Mouse (Mus musculus) CH12.LX (cell line): ENCODE results near the gene Filip1l. TPM values are rescaled to one million over a fixed set of nuclear protein-coding genes. Genes with fewer than 3 reads are reported as not detected.

Experiments used
- DNase-seq: peaks from one replicate; pipeline ENCODE4 v3.0.0-alpha.2; 2013; ENCODE audit errors: extremely low read depth
- H3K27ac ChIP-seq: 2 replicates; pipeline ENCODE4 v1.5.1; 2012; ENCODE audit warnings: low read depth, mild to moderate bottlenecking, control low read depth, moderate library complexity; ENCODE audit not compliant: insufficient read depth
- H3K27me3 ChIP-seq: replicated peaks from 2 replicates; pipeline ENCODE3; 2012; ENCODE audit warnings: inconsistent platforms
- H3K36me3 ChIP-seq, 2 experiments: replicated peaks in 1 of 2; 2 replicates each; pipeline versions ENCODE3 to v1.6.1; 2012; ENCODE audit warnings: inconsistent platforms in 1 of 2, low read length in 1 of 2, mild to moderate bottlenecking in 1 of 2, mixed read lengths in 1 of 2, moderate library complexity in 1 of 2; ENCODE audit not compliant: control insufficient read depth in 1 of 2, insufficient read depth in 1 of 2
- H3K4me1 ChIP-seq, 2 experiments: 2 replicates each; pipeline ENCODE4 v1.6.1; 2012; ENCODE audit warnings: inconsistent platforms in 1 of 2, moderate library complexity in 1 of 2; ENCODE audit not compliant: insufficient read depth in 2 of 2, control insufficient read depth in 1 of 2
- H3K4me2 ChIP-seq: 2 replicates; pipeline ENCODE4 v1.6.1; 2012; ENCODE audit warnings: low read depth, mild to moderate bottlenecking, control low read depth; ENCODE audit not compliant: poor library complexity, insufficient read depth, severe bottlenecking
- H3K4me3 ChIP-seq, 3 experiments: fragments of 150-350 bp in 1 of 3; sonication (generic) in 1 of 3; replicated peaks in 1 of 3; 2 replicates each; pipeline versions ENCODE3 to v1.5.1; 2011 to 2012; ENCODE audit warnings: low read depth in 2 of 3, low read length in 2 of 3, mild to moderate bottlenecking in 2 of 3, moderate library complexity in 2 of 3, control low read depth in 1 of 3, improper control_type of control experiment in 1 of 3, inconsistent platforms in 1 of 3, mixed read lengths in 1 of 3; ENCODE audit not compliant: poor library complexity in 1 of 3
- H3K79me2 ChIP-seq: replicated peaks from 2 replicates; pipeline ENCODE4 v1.6.1; 2012; ENCODE audit warnings: mild to moderate bottlenecking, moderate library complexity; ENCODE audit not compliant: control insufficient read depth, poor library complexity, insufficient read depth, severe bottlenecking; ENCODE audit errors: extremely low read depth
- H3K9ac ChIP-seq: 2 replicates; pipeline ENCODE4 v1.6.1; 2012; ENCODE audit warnings: low read depth, mild to moderate bottlenecking, control low read depth, moderate library complexity; ENCODE audit not compliant: insufficient read depth
- H3K9me3 ChIP-seq: replicated peaks from 2 replicates; pipeline ENCODE3; 2012; ENCODE audit warnings: low read length, inconsistent platforms, mixed read lengths
- CHD1 ChIP-seq: IDR thresholded peaks from 2 replicates; pipeline ENCODE4 v1.6.1; 2012; ENCODE audit warnings: low read depth, low read length, improper control_type of control experiment, inconsistent platforms
- CHD2 ChIP-seq: IDR thresholded peaks from 2 replicates; pipeline ENCODE4 v1.6.1; 2011; ENCODE audit warnings: low read length, improper control_type of control experiment
- CTCF ChIP-seq, 2 experiments: IDR thresholded peaks in 1 of 2; conservative IDR thresholded peaks in 1 of 2; 2 replicates each; pipeline ENCODE4 v1.5.1; 2011 to 2012; ENCODE audit warnings: low read depth in 2 of 2, low read length in 2 of 2, improper control_type of control experiment in 1 of 2, inconsistent platforms in 1 of 2, mild to moderate bottlenecking in 1 of 2, moderate library complexity in 1 of 2
- ELF1 ChIP-seq: IDR thresholded peaks from 2 replicates; pipeline ENCODE4 v1.6.1; 2014; ENCODE audit warnings: low read depth, mild to moderate bottlenecking, inconsistent platforms, low read length, improper control_type of control experiment
- EP300 ChIP-seq: IDR thresholded peaks from 2 replicates; pipeline ENCODE4 v1.6.1; 2011; ENCODE audit warnings: low read length, improper control_type of control experiment
- HCFC1 ChIP-seq: IDR thresholded peaks from 2 replicates; pipeline ENCODE4 v1.6.1; 2012; ENCODE audit warnings: low read depth, mild to moderate bottlenecking, inconsistent platforms, low read length, improper control_type of control experiment
- JUN ChIP-seq: IDR thresholded peaks from 2 replicates; pipeline ENCODE4 v1.6.1; 2011; ENCODE audit warnings: low read depth, mild to moderate bottlenecking, low read length, improper control_type of control experiment, moderate library complexity; ENCODE audit not compliant: insufficient read depth
- JUND ChIP-seq: conservative IDR thresholded peaks from 2 replicates; pipeline ENCODE4 v1.6.1; 2011; ENCODE audit warnings: low read depth, low read length, improper control_type of control experiment
- KAT2A ChIP-seq: IDR thresholded peaks from 2 replicates; pipeline ENCODE4 v1.6.1; 2012; ENCODE audit warnings: low read length, improper control_type of control experiment, inconsistent platforms; ENCODE audit not compliant: insufficient replicate concordance
- MAFK ChIP-seq: IDR thresholded peaks from 2 replicates; pipeline ENCODE4 v1.6.1; 2011; ENCODE audit warnings: low read length, improper control_type of control experiment; ENCODE audit not compliant: insufficient replicate concordance
- MXI1 ChIP-seq: IDR thresholded peaks from 2 replicates; pipeline ENCODE4 v1.6.1; 2011; ENCODE audit warnings: mild to moderate bottlenecking, low read depth, low read length, improper control_type of control experiment
- MYC ChIP-seq: IDR thresholded peaks from 2 replicates; pipeline ENCODE4 v1.6.1; 2011; ENCODE audit warnings: low read depth, mild to moderate bottlenecking, improper control_type of control experiment, low read length
- PAX5 ChIP-seq: IDR thresholded peaks from 2 replicates; pipeline ENCODE4 v1.6.1; 2012; ENCODE audit warnings: low read length, inconsistent platforms, mixed read lengths
- SIN3A ChIP-seq: IDR thresholded peaks from 2 replicates; pipeline ENCODE4 v1.6.1; 2012; ENCODE audit warnings: low read length, improper control_type of control experiment, inconsistent platforms
- TBP ChIP-seq: conservative IDR thresholded peaks from 2 replicates; pipeline ENCODE4 v1.6.1; 2011; ENCODE audit warnings: low read depth, low read length, improper control_type of control experiment
- UBTF ChIP-seq: IDR thresholded peaks from 2 replicates; pipeline ENCODE4 v1.6.1; 2012; ENCODE audit warnings: low read depth, mild to moderate bottlenecking, inconsistent platforms, low read length, improper control_type of control experiment, moderate library complexity
- USF1 ChIP-seq: IDR thresholded peaks from 2 replicates; pipeline ENCODE4 v1.6.1; 2014; ENCODE audit warnings: low read depth, mild to moderate bottlenecking, inconsistent platforms, low read length, improper control_type of control experiment
- USF2 ChIP-seq: conservative IDR thresholded peaks from 2 replicates; pipeline ENCODE4 v1.6.1; 2011; ENCODE audit warnings: low read depth, low read length, improper control_type of control experiment
- ZKSCAN1 ChIP-seq: IDR thresholded peaks from 2 replicates; pipeline ENCODE4 v1.6.1; 2012; ENCODE audit warnings: low read depth, inconsistent platforms, low read length, improper control_type of control experiment, borderline replicate concordance
- dilution Hi-C: fragments of 300-500 bp; cut with MboI; formaldehyde crosslinking; loops from 2 replicates; pipeline ENCODE4 v1.14.3; 2020; ENCODE audit warnings: low sequenced_read_pairs; ENCODE audit not compliant: extremely low pct_unique_long_range_greater_than_20kb, extremely low pct_ligation_motif_present
- in situ Hi-C: fragments of 300-500 bp; cut with MboI; formaldehyde crosslinking; loops from 3 replicates; pipeline ENCODE4 v1.14.3; 2019; ENCODE audit warnings: low sequenced_read_pairs, low pct_ligation_motif_present, low pct_unique_long_range_greater_than_20kb, mixed read lengths
- polyA plus RNA-seq: library from polyadenylated mRNA; unstranded; fragments of >175 nt; gene quantifications from 2 replicates; pipeline ENCODE4 v1.2.1, GENCODE M21; 2012; ENCODE audit warnings: low read depth; ENCODE audit not compliant: insufficient read length
- total RNA-seq, 2 experiments: library from RNA; depleted of rRNA; stranded (reverse); fragments of 300-350 nt in 1 of 2; fragments of >200 nt in 1 of 2; gene quantifications; 2 replicates each; pipeline ENCODE4 v1.2.3; 2012 to 2014

The Filip1l gene
- total and polyA plus RNA-seq, 3 experiments: 2.1 to 17.6 (median 5.7) TPM

GRCm38 (mm10) chr16:57366141-57366540, 13.2 kb downstream of the Filip1l start:
- TF ChIP-seq TBP (no peak), CHD1 (no peak), MYC (no peak), HCFC1 (no peak), MXI1 (no peak), UBTF (no peak), ELF1 (no peak), KAT2A (no peak), JUND (no peak), CTCF (conservative IDR thresholded peaks at IDR 0.05 in 1 of 2, IDR thresholded peaks at IDR 0.05 in 1 of 2; ENCODE audit: low read depth in 2 of 2, low read length in 2 of 2) (no peak), MAFK (no peak), PAX5 (no peak), JUN (no peak), ZKSCAN1 (no peak), USF2 (no peak)
- Histone ChIP-seq H3K27me3 (no peaks in the 10 kb centered on the region), H3K9ac (no peak overlapping the region), H3K27ac (no peak overlapping the region), H3K79me2 (no peaks in the 10 kb centered on the region), H3K4me1 (peaks cover 0 to 5% of the 10 kb centered on the region in 2 experiments; a peak in 3 of 4 replicates), H3K4me2 (no peak overlapping the region), H3K9me3 (no peaks in the 10 kb centered on the region), H3K36me3 (peaks cover 0 to 2% of the 10 kb centered on the region in 2 experiments), H3K4me3 (no peak overlapping the region)
- no peak for DNase-seq
- in situ Hi-C loops (no loop called here), dilution Hi-C loops (no loop called here)

GRCm38 (mm10) chr16:57366941-57367694, 14.2 kb downstream of the Filip1l start:
- Histone ChIP-seq H3K4me2 (no peak overlapping the region), H3K4me1 (peaks cover 0 to 5% of the 10 kb centered on the region in 2 experiments; a peak in 3 of 4 replicates), H3K9ac (no peak overlapping the region), H3K79me2 (no peaks in the 10 kb centered on the region), H3K4me3 (no peak overlapping the region), H3K27ac (no peak overlapping the region), H3K36me3 (peaks cover 0 to 2% of the 10 kb centered on the region in 2 experiments), H3K9me3 (no peaks in the 10 kb centered on the region), H3K27me3 (no peaks in the 10 kb centered on the region)
- no peak for DNase-seq
- dilution Hi-C loops (no loop called here), in situ Hi-C loops (no loop called here)
- TF ChIP-seq EP300 (no peak), CHD2 (no peak), USF1 (no peak), MYC (no peak), SIN3A (no peak), KAT2A (no peak), ELF1 (no peak)
